Comparison of ENCODE assay signal across 9 mouse cellular contexts in genomic region chr13:76759832-76760490, GRCm38 (mm10).
DNase-seq lines count a peak whose midpoint lies in the region; ATAC-seq lines count a peak whose summit lies in the region.
"Had no signal": no experiment of that assay in that cellular context is flagged by ENCODE, and none has a peak within 500 bp of the region (broad histone marks: within the 10 kb centered on the region; RNA-seq: fewer than 3 reads in every experiment).

No protein-coding gene starts in this region.

- ATAC-seq in hindbrain, embryonic 14.5 days (ENCODE audit: low FRiP score): peak; percentile 59; the same call in 1 of the 2 replicates
- 0 out of 2 replicates have a peak, but pooled peaks have one; percentile 44 for ATAC-seq in limb, embryonic 13.5 days (ENCODE audit: low FRiP score, low read depth)
- ATAC-seq in neural tube, embryonic 15.5 days (ENCODE audit: low FRiP score): peak; percentile 41; the same call in 1 of the 2 replicates
- ATAC-seq in activated CD4-positive, CD25-positive, alpha-beta regulatory T cell, adult 4 months: no peak

- no peak overlapping the region for H3K4me2 ChIP-seq in hindbrain, embryonic 14.5 days (replicated peaks)
- no peak overlapping the region for H3K4me2 ChIP-seq in limb, embryonic 13.5 days (replicated peaks)
- no peak overlapping the region for H3K4me2 ChIP-seq in neural tube, embryonic 15.5 days

- H3K9ac ChIP-seq in hindbrain, embryonic 14.5 days: no peak overlapping the region
- no peak overlapping the region for H3K9ac ChIP-seq in limb, embryonic 13.5 days
- H3K9ac ChIP-seq in neural tube, embryonic 15.5 days (replicated peaks): no peak overlapping the region

- peak; percentile 1 to 14 for DNase-seq in kidney, adult 8-10 months
- DNase-seq in kidney, adult 11 months: no peak
- DNase-seq in Muller cell, postnatal 12 days (ENCODE audit: inconsistent ontology term): peak; percentile 53
- DNase-seq in cerebellum, postnatal 36 days: peak; percentile 18 to 43
- DNase-seq in hindbrain, embryonic 14.5 days (ENCODE audit: low spot score): peak; percentile 81

- H3K27ac ChIP-seq in hindbrain, embryonic 14.5 days: no peak overlapping the region
- no peak overlapping the region for H3K27ac ChIP-seq in limb, embryonic 13.5 days
- H3K27ac ChIP-seq in neural tube, embryonic 15.5 days (replicated peaks): no peak overlapping the region

- no peaks in the 10 kb centered on the region for H3K9me3 ChIP-seq in hindbrain, embryonic 14.5 days (ENCODE audit: control insufficient read depth, low read length)
- no peaks in the 10 kb centered on the region for H3K9me3 ChIP-seq in limb, embryonic 13.5 days
- H3K9me3 ChIP-seq in neural tube, embryonic 15.5 days (replicated peaks): no peaks in the 10 kb centered on the region
- H3K9me3 ChIP-seq: megakaryocyte, embryonic 14.5 days had no signal

- H3K36me3 ChIP-seq in hindbrain, embryonic 14.5 days (replicated peaks; ENCODE audit: control insufficient read depth, insufficient read depth): no peaks in the 10 kb centered on the region
- H3K36me3 ChIP-seq in limb, embryonic 13.5 days: no peaks in the 10 kb centered on the region
- H3K36me3 ChIP-seq in neural tube, embryonic 15.5 days: no peaks in the 10 kb centered on the region

- H3K4me1 ChIP-seq in hindbrain, embryonic 14.5 days (replicated peaks; ENCODE audit: control insufficient read depth, insufficient read depth, low read length): no peaks in the 10 kb centered on the region
- no peaks in the 10 kb centered on the region for H3K4me1 ChIP-seq in limb, embryonic 13.5 days
- H3K4me1 ChIP-seq in neural tube, embryonic 15.5 days: no peaks in the 10 kb centered on the region
- H3K4me1 ChIP-seq: megakaryocyte, embryonic 14.5 days had no signal

- no peaks in the 10 kb centered on the region for H3K27me3 ChIP-seq in hindbrain, embryonic 14.5 days (ENCODE audit: control insufficient read depth, insufficient read depth, low read length)
- H3K27me3 ChIP-seq in limb, embryonic 13.5 days: no peaks in the 10 kb centered on the region
- H3K27me3 ChIP-seq in neural tube, embryonic 15.5 days (replicated peaks): no peaks in the 10 kb centered on the region
- H3K27me3 ChIP-seq: megakaryocyte, embryonic 14.5 days had no signal

- WGBS in hindbrain, embryonic 14.5 days: 25% methylated on average over 6 of the region's 6 CpGs
- 17% methylated on average over 6 of the region's 6 CpGs for WGBS in limb, embryonic 13.5 days
- 22% methylated on average over 6 of the region's 6 CpGs for WGBS in neural tube, embryonic 15.5 days

- H3K4me3 ChIP-seq in hindbrain, embryonic 14.5 days (replicated peaks; ENCODE audit: low read length): no peak overlapping the region
- H3K4me3 ChIP-seq in limb, embryonic 13.5 days: no peak overlapping the region
- H3K4me3 ChIP-seq in neural tube, embryonic 15.5 days (replicated peaks): no peak overlapping the region
- H3K4me3 ChIP-seq: megakaryocyte, embryonic 14.5 days had no signal
